Mouse (Mus musculus): ENCODE data around the gene Lrrc20.

Gene Lrrc20

GRCm38 (mm10) chr10:61512215-61512889, 36.8 kb downstream of the Lrrc20 start:
- no peak for DNase-seq (ENCODE audit: low read depth, low spot score)

- DNase-seq (ENCODE audit: low read depth, low spot score): no peak
These were observed 41.3 kb downstream of the Lrrc20 start for GRCm38 (mm10) chr10:61516866-61517265.

- no peak for DNase-seq (ENCODE audit: low read depth, low spot score)
These were observed 41.9 kb downstream of the Lrrc20 start for GRCm38 (mm10) chr10:61517296-61518071.

GRCm38 (mm10) chr10:61518320-61518719, 42.7 kb downstream of the Lrrc20 start:
- DNase-seq (ENCODE audit: low read depth, low spot score): no peak

GRCm38 (mm10) chr10:61519491-61519890, 43.9 kb downstream of the Lrrc20 start:
- no peak for DNase-seq (ENCODE audit: low read depth, low spot score)

GRCm38 (mm10) chr10:61520714-61521113, 45.1 kb downstream of the Lrrc20 start:
- DNase-seq (ENCODE audit: low read depth, low spot score): no peak

- DNase-seq (ENCODE audit: low read depth, low spot score): no peak
These were observed 55.3 kb downstream of the Lrrc20 start for GRCm38 (mm10) chr10:61530936-61531335.

GRCm38 (mm10) chr10:61533285-61533684, 57.7 kb downstream of the Lrrc20 start:
- no peak for DNase-seq (ENCODE audit: low read depth, low spot score)

- DNase-seq (ENCODE audit: low read depth, low spot score): no peak
These were observed 58.9 kb downstream of the Lrrc20 start for GRCm38 (mm10) chr10:61534371-61535101.

- no peak for DNase-seq (ENCODE audit: low read depth, low spot score)
These were observed 59.8 kb downstream of the Lrrc20 start for GRCm38 (mm10) chr10:61535441-61535840.

GRCm38 (mm10) chr10:61536130-61537035, 60.8 kb downstream of the Lrrc20 start:
- DNase-seq (ENCODE audit: low read depth, low spot score): peak; percentile 16

- DNase-seq (ENCODE audit: low read depth, low spot score): no peak
These were observed 61.4 kb downstream of the Lrrc20 start for GRCm38 (mm10) chr10:61537036-61537380.

- DNase-seq (ENCODE audit: low read depth, low spot score): no peak
These were observed 62.8 kb downstream of the Lrrc20 start for GRCm38 (mm10) chr10:61538446-61538845.

- no peak for DNase-seq (ENCODE audit: low read depth, low spot score)
These were observed 68.7 kb downstream of the Lrrc20 start for GRCm38 (mm10) chr10:61544127-61544862.

- no peak for DNase-seq (ENCODE audit: low read depth, low spot score)
These were observed 69.3 kb downstream of the Lrrc20 start for GRCm38 (mm10) chr10:61544863-61545240.

- DNase-seq (ENCODE audit: low read depth, low spot score): no peak
These were observed 74.5 kb downstream of the Lrrc20 start for GRCm38 (mm10) chr10:61550106-61550505.

- no peak for DNase-seq (ENCODE audit: low read depth, low spot score)
These were observed 79.6 kb downstream of the Lrrc20 start for GRCm38 (mm10) chr10:61555155-61555554.

GRCm38 (mm10) chr10:61558631-61559030, 83.0 kb downstream of the Lrrc20 start:
- DNase-seq (ENCODE audit: low read depth, low spot score): no peak

GRCm38 (mm10) chr10:61559544-61559943, 83.9 kb downstream of the Lrrc20 start:
- DNase-seq (ENCODE audit: low read depth, low spot score): no peak

GRCm38 (mm10) chr10:61563550-61563949, 87.9 kb downstream of the Lrrc20 start:
- no peak for DNase-seq (ENCODE audit: low read depth, low spot score)

GRCm38 (mm10) chr10:61564408-61564807, 88.8 kb downstream of the Lrrc20 start:
- no peak for DNase-seq (ENCODE audit: low read depth, low spot score)
